Mouse (Mus musculus) hematopoietic stem cell, adult 5-6 weeks (primary cell): Measurements from ENCODE around the gene Eloa. TPM values are rescaled to one million over a fixed set of nuclear protein-coding genes. Genes with fewer than 3 reads are reported as not detected.

ENCODE experiments used
- ATAC-seq, 2 experiments: fragments of 125-278 bp in 1 of 2; replicated peaks in 1 of 2; 2 replicates each; pipeline ENCODE4 v1.8.0; 2016 to 2017; ENCODE audit warnings: inconsistent platforms in 2 of 2, mild to moderate bottlenecking in 2 of 2, moderate number of reproducible peaks in 2 of 2, low read depth in 1 of 2, moderate TSS enrichment in 1 of 2; ENCODE audit not compliant: low FRiP score in 2 of 2, poor library complexity in 2 of 2, severe bottlenecking in 2 of 2, insufficient read depth in 1 of 2, low TSS enrichment in 1 of 2
- total RNA-seq: library from RNA; stranded (forward); fragments of 172-1452, 232-1000 nt; gene quantifications from 2 replicates; pipeline ENCODE4 v1.2.3, GENCODE M21; 2017

Eloa gene
- total RNA-seq, 1 experiment from 2014 or later, result 43.3 TPM

DNA sequence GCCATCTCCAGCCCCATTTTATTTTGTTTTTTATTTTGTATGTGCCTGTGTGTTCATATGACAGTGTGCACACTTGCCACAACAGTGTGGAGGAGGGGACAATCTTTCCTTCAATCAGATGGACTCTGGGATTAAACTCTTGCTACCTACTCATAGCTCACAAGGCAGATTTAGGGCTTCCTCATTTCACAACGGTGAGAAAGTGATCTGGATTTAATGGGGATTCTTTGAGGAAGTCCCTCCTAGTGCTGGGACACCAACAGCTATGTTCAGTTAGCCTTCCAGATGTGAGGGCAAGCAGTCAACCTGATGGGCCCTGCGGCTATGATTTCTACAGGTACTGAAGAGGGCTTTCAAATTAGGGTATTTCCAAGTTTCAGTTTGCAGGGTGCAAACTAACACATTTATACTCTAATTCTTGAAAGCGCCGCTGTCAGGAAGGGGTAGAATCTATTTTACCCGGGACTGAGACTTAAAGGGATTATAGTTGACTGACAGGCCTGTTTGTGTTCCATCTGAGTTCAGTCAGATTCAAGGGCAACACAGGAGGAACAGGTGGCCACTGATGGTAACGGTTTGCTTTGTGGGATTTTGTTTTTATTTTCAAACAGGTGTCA is 22.3 kb upstream of the Eloa start:
- no peak for ATAC-seq

DNA sequence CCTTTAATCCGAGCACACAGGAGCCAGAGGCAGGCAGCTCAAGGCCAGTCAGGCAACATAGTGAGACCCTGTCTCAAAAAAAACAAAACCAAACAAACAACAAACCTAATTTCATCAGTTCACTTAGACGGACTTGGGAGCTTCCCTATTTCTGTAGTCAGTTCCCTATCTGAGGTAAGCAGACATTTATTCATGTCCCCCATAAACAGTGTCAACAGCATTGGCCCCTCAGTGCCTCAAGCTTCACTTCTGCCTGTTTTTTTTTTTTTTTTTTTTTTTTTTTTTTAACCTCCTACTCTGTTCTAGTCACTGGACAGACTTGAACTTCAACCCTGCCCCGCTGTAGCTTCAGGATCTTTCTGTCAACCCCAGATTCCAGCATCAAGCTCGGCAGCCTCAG is 13.5 kb upstream of the Eloa start:
- ATAC-seq, result peak; percentile 39 to 46; a peak in 2 of 4 replicates

DNA sequence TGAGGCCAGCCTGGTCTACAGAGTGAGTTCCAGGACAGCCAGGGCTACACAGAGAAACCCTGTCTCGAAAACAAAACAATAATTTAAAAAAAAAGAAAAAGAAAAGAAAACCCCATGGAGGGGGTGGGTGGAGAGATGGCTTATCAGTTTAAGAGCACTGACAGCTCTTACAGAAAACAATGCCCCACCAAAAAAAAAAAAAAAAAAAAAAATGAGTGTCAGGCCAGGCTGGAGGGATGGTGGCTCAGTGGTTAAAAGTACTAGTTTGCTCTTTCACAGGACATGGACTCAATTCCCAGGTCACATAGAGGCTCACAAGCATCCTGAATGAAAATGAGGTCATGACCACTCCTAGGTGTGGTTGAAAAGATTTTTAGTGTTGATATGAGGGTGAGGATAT is 11.7 kb upstream of the Eloa start:
- ATAC-seq, result no peak

DNA sequence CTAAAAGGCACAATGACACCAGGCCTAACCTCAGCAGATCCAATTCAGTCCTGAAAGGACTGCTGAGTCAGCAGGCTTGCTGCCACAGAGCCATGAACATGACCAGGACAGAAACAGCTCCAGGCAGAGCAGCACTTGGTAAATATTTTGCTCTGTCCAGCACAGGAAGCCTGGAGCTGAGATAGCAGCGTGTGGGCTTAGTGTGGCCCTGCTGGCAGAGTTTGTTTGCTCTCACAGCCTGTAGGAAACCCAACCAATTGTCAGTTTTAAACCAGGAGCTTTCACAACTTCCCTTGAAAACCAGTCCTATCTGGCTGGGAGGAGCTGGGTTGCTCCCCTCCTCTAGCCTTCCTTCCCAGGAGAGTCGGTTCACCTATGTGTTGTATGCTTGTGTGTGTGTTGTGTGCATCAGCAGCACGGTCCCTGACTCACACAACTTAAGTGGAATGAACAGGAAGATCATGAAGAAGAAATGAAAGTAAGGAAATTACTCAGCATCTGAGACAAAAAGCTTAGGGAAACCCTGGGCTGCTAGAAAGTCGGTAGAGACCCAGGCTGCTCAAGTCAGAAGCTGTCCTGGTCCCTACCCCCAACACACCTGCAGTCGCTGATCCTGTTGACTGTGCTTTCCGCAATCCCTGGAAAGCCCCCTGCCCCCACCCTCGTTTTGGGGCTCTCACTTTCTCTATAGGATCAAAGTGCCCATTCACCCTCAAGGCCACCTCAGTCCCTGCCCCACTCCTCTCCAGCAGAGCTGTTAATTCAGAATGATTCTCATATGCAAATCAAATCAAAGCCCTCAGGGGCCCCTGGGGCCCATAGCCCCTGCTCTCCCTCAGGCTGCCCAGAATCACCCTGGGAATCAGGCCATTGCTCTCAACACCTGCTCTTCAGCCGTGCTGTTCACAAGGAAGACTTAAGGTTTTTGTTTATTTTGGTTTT is 9.7 kb upstream of the Eloa start:
- ATAC-seq, result peak; percentile 72 to 77

DNA sequence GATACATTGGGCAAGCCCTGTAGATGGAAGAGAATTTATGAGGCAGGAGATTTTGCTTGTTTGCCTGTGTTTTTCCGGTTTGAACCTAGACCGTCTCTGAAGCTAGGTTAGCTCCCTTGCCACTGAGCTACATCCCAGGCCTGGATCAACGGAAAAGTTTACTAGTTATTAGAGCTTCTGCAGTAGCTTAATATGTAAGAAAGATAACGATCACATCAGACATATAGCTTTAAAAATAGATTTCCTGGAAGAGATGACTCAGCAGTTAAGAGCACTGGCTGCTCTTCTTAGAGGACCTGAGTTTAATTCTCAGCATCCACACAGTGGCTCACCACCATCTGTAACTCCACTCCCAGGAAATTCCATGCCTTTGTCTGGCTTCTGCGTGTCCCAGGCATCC is 7.1 kb upstream of the Eloa start:
- ATAC-seq, result no peak

DNA sequence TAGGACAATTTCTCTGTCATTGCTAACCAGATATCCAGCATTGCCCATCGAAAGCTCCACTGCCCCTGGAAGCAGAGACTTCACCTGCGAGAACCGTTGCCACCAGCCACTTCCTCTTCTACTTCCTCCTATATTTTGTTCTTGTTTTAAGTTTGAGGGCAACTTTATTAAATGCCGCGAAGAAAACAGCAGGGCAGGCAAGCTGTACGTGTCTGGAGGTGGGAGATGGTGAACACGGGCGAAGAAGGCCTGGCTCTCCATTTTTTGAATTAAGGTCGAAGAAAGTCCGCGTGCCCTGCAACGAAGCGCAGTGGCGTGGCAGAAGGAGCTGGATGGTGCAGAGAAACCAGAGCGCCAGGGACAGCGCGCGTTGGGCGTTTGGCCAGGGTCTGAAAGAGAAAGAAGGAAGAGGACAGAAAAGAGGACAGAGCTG is 6.6 kb upstream of the Eloa start:
- ATAC-seq, result peak; percentile 23 to 44

DNA sequence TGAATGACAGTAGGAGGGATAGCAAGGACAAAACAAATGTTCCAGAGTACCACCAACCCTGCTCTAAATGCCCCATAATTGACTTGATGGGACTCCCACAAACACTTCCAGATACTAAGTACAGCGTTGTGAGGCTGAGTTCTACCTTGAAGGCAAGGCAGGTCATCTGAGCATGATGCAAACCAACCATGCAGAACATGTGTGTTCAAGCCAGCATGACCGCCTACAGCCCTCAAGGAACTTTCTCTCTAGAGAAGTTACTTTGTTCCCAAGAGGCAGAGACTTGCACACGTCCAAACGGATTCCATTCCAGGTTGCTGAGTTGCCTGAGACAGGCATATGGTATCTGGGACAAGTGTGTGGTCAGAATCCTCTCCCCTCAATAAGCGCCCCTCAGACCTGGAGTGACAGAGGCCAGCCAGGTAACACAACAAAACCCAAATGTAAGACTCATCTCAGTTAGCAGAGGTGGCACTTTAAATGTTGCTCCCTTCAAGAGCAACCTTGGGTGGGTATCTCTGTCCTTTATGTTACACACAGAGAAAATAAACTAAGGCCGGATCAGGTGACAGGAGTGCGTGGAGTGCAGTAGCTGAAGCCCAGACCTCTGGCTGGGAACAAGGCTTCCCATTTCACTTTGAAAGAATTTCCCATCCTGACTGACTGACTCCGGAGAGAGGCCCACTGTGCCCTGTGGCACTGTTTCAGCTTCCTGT is 6.0 kb upstream of the Eloa start:
- peak; percentile 5 to 8; a peak in 1 of 4 replicates for ATAC-seq

DNA sequence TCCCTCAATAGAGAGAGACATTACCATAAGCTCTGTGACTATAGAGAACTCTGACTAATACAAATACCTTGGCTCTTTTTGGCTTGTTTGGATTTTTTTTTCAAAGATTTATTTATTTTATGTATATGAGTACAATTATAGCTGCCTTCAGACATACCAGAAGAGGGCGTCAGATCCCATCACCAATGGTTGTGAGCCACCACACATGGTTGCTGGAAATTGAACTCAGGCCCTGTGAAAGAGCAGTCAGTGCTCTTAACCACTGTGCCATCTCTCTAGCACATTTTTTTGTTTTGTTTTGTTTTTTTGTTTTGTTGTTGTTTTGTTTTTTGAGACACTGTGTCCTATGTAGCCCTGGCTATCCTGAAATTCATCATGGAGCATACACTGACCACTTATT is 3.8 kb upstream of the Eloa start:
- no peak for ATAC-seq

DNA sequence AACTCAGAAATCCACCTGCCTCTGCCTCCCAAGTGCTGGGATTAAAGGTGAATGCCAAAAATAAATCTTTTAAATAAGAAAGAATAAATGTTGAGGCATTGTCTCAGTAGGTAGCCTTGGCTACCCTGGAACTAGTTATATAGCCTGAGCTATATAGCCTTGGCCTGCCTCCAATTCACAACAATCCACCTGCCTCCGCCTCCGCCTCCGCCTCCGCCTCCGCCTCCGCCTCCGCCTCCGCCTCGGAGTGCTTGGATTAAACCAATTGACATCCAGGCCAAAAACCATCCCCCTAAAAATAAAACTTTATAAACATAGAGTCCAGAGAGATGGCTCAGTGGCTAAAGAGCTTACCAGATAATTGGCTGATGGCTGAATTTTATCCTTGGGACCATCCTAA is 1.4 kb upstream of the Eloa start:
- ATAC-seq, result no peak

DNA sequence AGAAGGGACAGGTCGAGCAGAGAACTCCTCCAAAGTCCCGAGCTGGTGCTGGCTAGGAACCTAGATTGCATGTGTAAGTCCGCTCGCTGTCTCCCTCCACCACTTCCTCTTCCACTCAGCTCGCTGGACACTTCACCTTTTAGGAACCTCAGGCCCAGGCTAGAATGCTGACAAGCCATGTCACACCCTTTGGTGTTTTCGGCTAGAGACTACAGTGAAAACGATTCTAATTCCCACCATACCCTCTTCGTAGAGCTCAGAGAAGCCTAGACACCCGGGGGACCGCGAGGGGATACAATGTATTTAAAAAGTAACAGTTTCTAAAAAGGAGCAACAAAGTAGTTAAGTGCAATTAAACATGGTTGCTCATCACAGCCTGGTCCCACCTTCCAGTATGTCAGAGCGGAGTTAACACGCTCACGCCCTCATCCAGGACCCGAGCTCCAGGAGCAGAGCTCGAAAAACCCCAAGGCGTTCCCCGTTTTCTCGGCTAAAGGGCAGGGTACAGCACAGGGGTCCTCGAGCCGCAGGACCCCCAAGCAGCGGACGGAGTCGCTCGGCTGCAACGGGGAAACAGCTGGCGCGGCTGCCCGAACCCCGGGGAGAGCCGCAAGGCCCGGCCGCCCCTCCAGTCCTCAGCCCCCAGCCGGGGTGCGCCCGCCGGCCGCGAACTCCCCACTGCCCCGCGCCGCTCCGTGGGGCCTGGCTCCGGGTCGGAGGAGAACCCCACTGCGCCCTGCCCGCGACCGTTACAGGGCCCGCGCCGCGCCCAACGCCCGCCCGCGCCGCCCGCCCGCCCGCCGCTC is 617 bp downstream of the Eloa start:
- ATAC-seq, result peak in 1 of 2 experiments; percentile 25; a peak in 1 of 4 replicates

DNA sequence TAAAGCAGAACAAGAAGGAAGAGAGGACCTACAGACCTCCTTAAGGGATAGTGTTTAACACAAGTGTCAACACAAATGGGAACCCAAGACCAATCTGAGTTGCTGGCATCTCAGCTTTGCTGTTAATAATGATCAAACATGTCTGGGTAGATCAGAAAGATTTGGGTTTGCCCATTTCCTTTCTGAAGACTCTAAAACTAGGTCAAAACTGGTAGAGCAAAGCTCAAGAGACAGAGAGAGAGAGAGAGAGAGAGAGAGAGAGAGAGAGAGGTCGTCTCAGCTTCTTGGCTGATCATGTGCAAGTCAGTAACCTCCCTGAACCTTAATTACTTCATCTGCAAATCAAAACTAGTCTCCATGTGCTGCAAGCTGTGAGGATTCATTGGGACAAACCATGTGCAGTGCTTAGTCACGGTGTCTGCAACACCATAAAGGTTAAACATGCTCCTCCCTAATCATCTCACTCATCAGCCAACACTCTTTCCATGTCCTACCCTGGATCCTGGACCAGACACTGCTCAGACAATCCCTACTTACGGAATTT is 5.4 kb downstream of the Eloa start:
- ATAC-seq, result no peak

DNA sequence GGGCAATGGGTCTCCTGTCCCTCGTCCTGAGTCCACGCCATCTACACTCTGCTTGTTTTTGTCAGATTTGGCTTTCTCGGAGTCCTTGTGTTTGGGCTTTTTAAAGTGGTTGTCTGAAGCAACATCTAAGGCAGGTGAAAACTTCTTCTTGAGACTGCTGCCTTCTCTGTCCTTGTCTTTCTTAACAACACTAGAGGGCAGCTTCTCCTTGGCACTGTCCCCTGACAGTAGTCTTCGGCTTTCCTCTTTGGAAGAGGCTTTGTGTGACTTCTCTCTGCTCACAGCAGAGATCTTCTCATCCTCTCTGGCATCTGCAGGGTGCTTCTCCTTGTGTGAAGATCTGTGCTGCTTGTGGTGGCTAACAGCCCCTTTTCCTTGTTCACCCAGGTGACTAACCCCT is 11.0 kb downstream of the Eloa start:
- ATAC-seq, result no peak

DNA sequence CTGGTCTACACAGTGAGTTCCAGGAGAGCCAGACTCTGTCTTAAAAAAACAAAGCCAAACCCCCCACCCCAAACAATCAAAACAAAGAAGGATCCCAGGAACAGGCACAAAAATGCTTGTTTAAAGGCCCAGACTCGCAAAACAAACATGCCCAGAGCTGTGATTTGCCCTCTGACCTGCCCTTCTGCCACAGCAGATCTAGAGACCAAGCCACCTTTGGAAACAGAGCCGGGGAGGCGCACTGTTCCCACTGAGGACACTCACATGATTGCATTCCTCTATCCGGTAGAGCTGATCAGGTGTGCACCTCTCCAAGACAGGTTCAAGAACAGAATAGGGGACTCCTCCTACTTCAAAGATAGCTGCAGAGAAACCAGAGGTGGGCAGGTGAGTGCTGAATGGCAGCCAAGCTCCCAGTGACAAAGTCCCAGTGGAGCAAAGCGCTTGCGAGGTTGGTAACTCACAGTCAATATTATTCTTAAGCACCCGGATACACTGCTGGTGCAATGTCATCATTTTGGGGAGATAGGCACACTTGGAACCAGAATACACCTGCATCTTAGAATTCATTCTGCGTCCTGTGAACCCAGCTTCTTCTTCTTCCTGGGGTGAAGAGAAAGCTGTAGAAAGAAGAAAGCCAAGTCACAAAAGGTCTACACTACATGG is 12.6 kb downstream of the Eloa start:
- ATAC-seq, result no peak

DNA sequence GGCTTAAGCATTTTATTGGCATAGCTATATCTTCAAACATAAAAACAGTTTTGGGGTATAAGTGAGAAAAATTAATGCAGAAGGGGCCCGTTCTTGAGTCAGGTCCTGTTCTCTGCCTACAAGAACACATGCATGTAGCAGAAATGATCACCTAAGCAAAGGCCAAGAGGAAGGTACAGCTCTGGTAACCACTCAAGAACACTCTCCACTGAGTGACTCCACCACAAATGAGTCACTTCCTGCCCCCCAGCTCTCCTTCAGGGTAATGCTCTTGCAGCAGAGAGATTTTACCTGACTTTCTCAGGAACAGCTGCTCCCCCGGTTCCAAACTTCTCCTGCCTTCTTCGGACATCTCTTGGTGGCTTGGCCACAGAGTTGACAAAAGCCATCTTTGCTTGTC is 14.7 kb downstream of the Eloa start:
- ATAC-seq, result no peak

DNA sequence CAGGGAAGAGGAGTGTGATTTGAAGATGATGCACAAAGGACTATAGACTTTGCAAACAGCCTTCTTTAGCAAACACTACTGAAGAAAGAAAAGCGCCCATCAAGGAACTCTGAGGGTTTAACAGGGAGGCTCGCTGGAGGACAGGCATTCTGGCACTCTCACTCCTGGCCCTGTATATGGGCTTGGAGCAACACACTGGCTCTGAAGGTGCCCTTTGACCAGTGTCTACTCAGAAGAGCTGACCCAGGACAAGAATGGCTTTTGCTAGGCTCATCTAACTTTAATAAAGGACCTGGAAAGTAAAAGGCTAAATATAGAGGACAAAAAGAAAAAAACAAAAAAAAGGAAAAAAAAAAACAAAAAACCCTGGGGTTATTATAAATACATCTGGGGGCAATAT is 16.6 kb downstream of the Eloa start:
- no peak for ATAC-seq

DNA sequence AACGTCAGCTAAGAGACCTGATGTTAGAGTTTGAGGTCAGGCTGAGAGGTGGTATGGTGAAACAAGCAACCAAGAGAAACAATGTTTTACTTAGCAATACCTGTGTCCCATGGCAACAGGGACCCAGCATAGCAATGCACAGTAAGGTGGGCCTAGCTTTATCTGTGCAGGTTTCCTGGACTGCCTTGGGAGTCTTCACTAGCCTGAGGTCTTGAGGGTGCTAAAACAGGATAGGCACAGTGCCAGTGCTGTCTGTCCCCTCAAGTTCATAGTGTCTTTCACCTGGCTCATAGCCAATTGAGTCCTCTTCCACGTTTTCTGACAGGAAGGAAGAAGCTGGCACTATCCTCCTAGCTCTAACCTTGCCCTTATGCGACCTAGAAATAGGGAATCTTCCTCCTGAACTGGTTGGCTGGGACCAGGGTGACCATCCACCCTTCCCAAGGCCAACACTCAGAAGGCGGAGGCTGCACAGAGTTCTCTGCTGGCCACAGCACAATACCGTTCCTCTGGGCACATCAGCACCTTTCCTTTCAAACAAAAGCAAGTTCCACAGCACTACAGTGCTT is 17.4 kb downstream of the Eloa start:
- no peak for ATAC-seq
